Comparison of ENCODE assay signal across 14 mouse cellular contexts in genomic region chr8:82900958-82901357, GRCm38 (mm10).
"Had no signal": no experiment of that assay in that cellular context is flagged by ENCODE, and none has a peak within 500 bp of the region (broad histone marks: within the 10 kb centered on the region; RNA-seq: fewer than 3 reads in every experiment).

No protein-coding gene starts in this region.

- H3K27ac ChIP-seq: limb, embryonic 13.5 days; liver, embryonic 13.5 days; midbrain, embryonic 12.5 days; midbrain, embryonic 15.5 days had no signal

- H3K4me2 ChIP-seq: limb, embryonic 13.5 days; liver, embryonic 13.5 days; midbrain, embryonic 12.5 days; midbrain, embryonic 15.5 days had no signal

- ATAC-seq: midbrain, embryonic 15.5 days had no signal

- H3K4me1 ChIP-seq: liver, embryonic 13.5 days; midbrain, embryonic 12.5 days; midbrain, embryonic 15.5 days had no signal

- H3K4me3 ChIP-seq: limb, embryonic 13.5 days; liver, embryonic 13.5 days; midbrain, embryonic 12.5 days; midbrain, embryonic 15.5 days; myocyte had no signal

- H3K9me3 ChIP-seq: limb, embryonic 13.5 days; liver, embryonic 13.5 days; midbrain, embryonic 12.5 days; midbrain, embryonic 15.5 days had no signal

- H3K9ac ChIP-seq: limb, embryonic 13.5 days; liver, embryonic 13.5 days; midbrain, embryonic 12.5 days; midbrain, embryonic 15.5 days had no signal

- H3K27me3 ChIP-seq: limb, embryonic 13.5 days; liver, embryonic 13.5 days; midbrain, embryonic 12.5 days; midbrain, embryonic 15.5 days had no signal

- H3K36me3 ChIP-seq: limb, embryonic 13.5 days; liver, embryonic 13.5 days; midbrain, embryonic 12.5 days; midbrain, embryonic 15.5 days had no signal

- DNase-seq: kidney, adult 9 months; kidney, postnatal 14 days; kidney, postnatal 4 days; left cerebral cortex, postnatal 4 days; liver, embryonic 13.5 days; lung, adult 2 months; lung, postnatal 14 days; lung, postnatal 4 days; thymus, adult 18-20 months; thymus, postnatal 36 days had no signal
